Mouse (Mus musculus) layer of hippocampus, adult 2 months (tissue): ENCODE data around the gene Hddc2. TPM values are rescaled to one million over a fixed set of nuclear protein-coding genes. Genes with fewer than 3 reads are reported as not detected.
"Not testable (repeated sequence)": the region's sequence is repeated elsewhere in the genome, so short reads cannot be mapped to it uniquely, and the experiment has no call there.

Source experiments
- DNase-seq, 2 experiments: peaks; one replicate each; pipeline ENCODE4 v3.0.0; 2022; ENCODE audit warnings: low spot score in 2 of 2
- H3K27ac ChIP-seq: fragments of 200-600 bp; 2 replicates; pipeline ENCODE4 v1.8.1; 2022
- H3K4me3 ChIP-seq: fragments of 200-600 bp; 2 replicates; pipeline ENCODE4 v1.8.1; 2022; ENCODE audit warnings: mild to moderate bottlenecking
- CTCF ChIP-seq: fragments of 200-600 bp; conservative IDR thresholded peaks from 2 replicates; pipeline ENCODE4 v1.8.1; 2022; ENCODE audit warnings: antibody characterized with exemption, mild to moderate bottlenecking, moderate library complexity
- total RNA-seq, 2 experiments: library from RNA; stranded (reverse); gene quantifications; 2 replicates each; pipeline ENCODE4 v1.2.3; 2021

The Hddc2 gene
- total RNA-seq, 2 experiments from 2014 or later, result 21.2 to 25.2 TPM

GRCm38 (mm10) chr10:31307024-31307598 lies 6.1 kb upstream of the Hddc2 start:
- H3K4me3 ChIP-seq, result no peak overlapping the region
- no peak for DNase-seq
- TF ChIP-seq CTCF, result no peak
- H3K27ac ChIP-seq, result no peak overlapping the region

- TF ChIP-seq CTCF, result no peak
- DNase-seq, result no peak
- Histone ChIP-seq H3K4me3 (no peak overlapping the region), H3K27ac (no peak overlapping the region)
Measured at GRCm38 (mm10) chr10:31318491-31318890, 5.3 kb downstream of the Hddc2 start.

GRCm38 (mm10) chr10:31329436-31329835 lies 16.3 kb downstream of the Hddc2 start:
- DNase-seq, result no peak
- Histone ChIP-seq H3K4me3 (no peak overlapping the region), H3K27ac (no peak overlapping the region)
- no peak for TF ChIP-seq CTCF

GRCm38 (mm10) chr10:31330286-31330962 lies 17.2 kb downstream of the Hddc2 start:
- Histone ChIP-seq H3K27ac (no peak overlapping the region), H3K4me3 (no peak overlapping the region)
- no peak for DNase-seq
- no peak for TF ChIP-seq CTCF

- Histone ChIP-seq H3K27ac (no peak overlapping the region), H3K4me3 (no peak overlapping the region)
- TF ChIP-seq CTCF, result no peak
- DNase-seq, result no peak
Measured at GRCm38 (mm10) chr10:31331225-31331775, 18.1 kb downstream of the Hddc2 start.

- peak; percentile 17 to 32 for DNase-seq
- no peak for TF ChIP-seq CTCF
- no peak overlapping the region for H3K4me3 ChIP-seq
- H3K27ac ChIP-seq, result no peak overlapping the region
Measured at GRCm38 (mm10) chr10:31336432-31336831, 23.2 kb downstream of the Hddc2 start.

- Histone ChIP-seq H3K4me3 (no peak overlapping the region), H3K27ac (no peak overlapping the region)
- TF ChIP-seq CTCF, result no peak
- no peak for DNase-seq
Measured at GRCm38 (mm10) chr10:31346401-31346800, 33.2 kb downstream of the Hddc2 start.

GRCm38 (mm10) chr10:31351056-31351455 lies 37.9 kb downstream of the Hddc2 start:
- TF ChIP-seq CTCF, result no peak
- Histone ChIP-seq H3K27ac (no peak overlapping the region), H3K4me3 (no peak overlapping the region)
- no peak for DNase-seq

- H3K4me3 ChIP-seq, result no peak overlapping the region
- H3K27ac ChIP-seq, result no peak overlapping the region
- TF ChIP-seq CTCF, result no peak
- DNase-seq, result no peak
Measured at GRCm38 (mm10) chr10:31352845-31353427, 39.8 kb downstream of the Hddc2 start.

- no peak for TF ChIP-seq CTCF
- Histone ChIP-seq H3K4me3 (no peak overlapping the region), H3K27ac (no peak overlapping the region)
- DNase-seq, result no peak
Measured at GRCm38 (mm10) chr10:31354141-31354540, 41.0 kb downstream of the Hddc2 start.

- DNase-seq, result no peak
- no peak overlapping the region for H3K27ac ChIP-seq
- H3K4me3 ChIP-seq, result no peak overlapping the region
- TF ChIP-seq CTCF, result no peak
Measured at GRCm38 (mm10) chr10:31354886-31355461, 41.8 kb downstream of the Hddc2 start.

- H3K4me3 ChIP-seq, result no peak overlapping the region
- no peak for DNase-seq
- TF ChIP-seq CTCF, result no peak
- no peak overlapping the region for H3K27ac ChIP-seq
Measured at GRCm38 (mm10) chr10:31359749-31360148, 46.6 kb downstream of the Hddc2 start.

GRCm38 (mm10) chr10:31370200-31370599 lies 57.0 kb downstream of the Hddc2 start:
- H3K27ac ChIP-seq, H3K4me3 ChIP-seq, DNase-seq: not testable (repeated sequence)
- TF ChIP-seq CTCF, result peak; percentile 66

Other genes with a start within 250 kb of the Hddc2 start
- gene Tpd52l1, start 132.6 kb downstream of the Hddc2 start, total RNA-seq, result 10 to 100 TPM; 32.0 to 32.9 TPM